Mouse (Mus musculus): ENCODE measurements at regions not wholly inside any gene's neighbourhood (a gene's known extent, or its start where the extent isn't known, plus 50 kb on each side); places are given as distances from the start of the nearest gene placed in this dataset.

DNA sequence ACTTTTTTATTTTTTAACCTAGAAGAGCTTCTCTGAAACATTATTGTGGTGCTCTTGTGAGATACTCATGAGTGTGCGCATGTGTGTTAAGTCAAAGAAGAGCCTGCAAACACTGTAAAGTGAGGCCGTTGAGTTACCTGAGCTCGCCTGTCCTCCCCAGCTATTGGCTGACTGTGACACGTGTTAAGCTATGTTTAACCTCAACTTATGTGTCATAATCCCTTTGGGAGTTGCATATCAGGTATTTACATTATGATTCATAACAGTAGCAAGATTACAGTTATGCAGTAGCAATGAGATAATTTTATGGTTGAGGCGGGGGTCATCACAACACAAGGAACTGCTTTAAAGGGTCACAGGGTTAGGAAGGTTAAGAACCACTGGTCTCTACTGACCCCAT, 208.9 kb upstream of the Phyhipl start:
- TF ChIP-seq EP300 (IDR thresholded peaks at IDR 0.05; ENCODE audit: insufficient read depth, low read depth, low read length) (no peak), POLR2A (IDR thresholded peaks at IDR 0.05; ENCODE audit: insufficient read depth, low read length) (no peak)

Measured in ES-Bruce4 (cell line).